Mouse (Mus musculus) testis, adult 2 months (tissue): ENCODE data around the gene Mef2b. TPM values are rescaled to one million over a fixed set of nuclear protein-coding genes. Genes with fewer than 3 reads are reported as not detected.

ENCODE experiments used
- H3K27ac ChIP-seq: fragments of 200-500 bp; 2 replicates; pipeline ENCODE4 v1.5.1; 2012; ENCODE audit warnings: low read depth, low read length; ENCODE audit not compliant: control insufficient read depth, insufficient read depth
- H3K27me3 ChIP-seq: fragments of 200-500 bp; 2 replicates; pipeline ENCODE4 v1.6.1; 2012; ENCODE audit warnings: mild to moderate bottlenecking, low read length, moderate library complexity; ENCODE audit not compliant: control insufficient read depth, insufficient read depth
- H3K36me3 ChIP-seq: fragments of 200-500 bp; 2 replicates; pipeline ENCODE4 v1.6.1; 2012; ENCODE audit warnings: mild to moderate bottlenecking, low read length; ENCODE audit not compliant: control insufficient read depth, insufficient read depth
- H3K4me1 ChIP-seq: fragments of 200-500 bp; 2 replicates; pipeline ENCODE4 v1.6.1; 2012; ENCODE audit warnings: low read length; ENCODE audit not compliant: control insufficient read depth, insufficient read depth
- H3K4me3 ChIP-seq: fragments of 200-500 bp; 2 replicates; pipeline ENCODE4 v1.5.1; 2012; ENCODE audit warnings: low read depth, mild to moderate bottlenecking, low read length, moderate library complexity, mixed read lengths; ENCODE audit not compliant: control insufficient read depth
- CTCF ChIP-seq: fragments of 200-500 bp; IDR thresholded peaks from 2 replicates; pipeline ENCODE4 v1.5.1; 2012; ENCODE audit warnings: low read depth, mild to moderate bottlenecking, inconsistent platforms, low read length, moderate library complexity; ENCODE audit not compliant: control insufficient read depth, insufficient read depth, insufficient replicate concordance
- POLR2A ChIP-seq: fragments of 200-500 bp; IDR thresholded peaks from 2 replicates; pipeline ENCODE4 v1.6.1; 2012; ENCODE audit warnings: low read depth, mild to moderate bottlenecking, inconsistent platforms, low read length, moderate library complexity; ENCODE audit not compliant: control insufficient read depth
- polyA plus RNA-seq: library from polyadenylated mRNA; depleted of rRNA; stranded (reverse); fragments of >200 nt; gene quantifications from 2 replicates; pipeline ENCODE4 v1.2.3, GENCODE M21; 2012

Gene Mef2b
- polyA plus RNA-seq, 1 experiment, result 2.6 TPM

DNA sequence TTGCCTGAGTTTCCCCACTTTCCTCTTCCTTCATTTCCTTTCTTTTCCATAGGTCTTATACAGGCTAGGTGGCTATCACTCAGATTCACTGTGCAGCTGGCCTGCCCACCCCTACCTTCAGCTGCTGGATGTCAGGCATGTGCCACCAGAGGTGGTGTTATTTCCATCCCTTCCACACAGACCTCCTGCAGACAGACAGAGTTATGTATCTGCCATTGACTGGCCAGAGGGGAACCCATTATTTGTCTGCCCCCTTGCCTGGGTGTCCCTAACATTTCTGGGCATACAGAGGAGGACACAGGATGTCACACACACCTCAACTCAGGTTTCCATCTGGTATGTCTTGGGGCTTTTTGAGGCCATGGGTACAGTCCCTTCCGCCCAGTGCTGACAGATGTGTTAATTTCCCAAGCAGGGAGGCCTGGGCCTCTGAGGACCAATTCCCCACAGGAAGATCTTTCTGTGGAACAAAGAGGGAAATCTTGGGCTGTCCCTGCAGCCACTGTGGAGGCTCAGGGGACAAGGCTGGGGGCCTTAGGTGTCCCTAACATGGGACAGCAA is 17.8 kb downstream of the Mef2b start:
- TF ChIP-seq POLR2A (no peak), CTCF (no peak)
- Histone ChIP-seq H3K36me3 (no peaks in the 10 kb centered on the region), H3K4me1 (peaks cover 12% of the 10 kb centered on the region), H3K27me3 (no peaks in the 10 kb centered on the region), H3K4me3 (no peak overlapping the region), H3K27ac (no peak overlapping the region)

DNA sequence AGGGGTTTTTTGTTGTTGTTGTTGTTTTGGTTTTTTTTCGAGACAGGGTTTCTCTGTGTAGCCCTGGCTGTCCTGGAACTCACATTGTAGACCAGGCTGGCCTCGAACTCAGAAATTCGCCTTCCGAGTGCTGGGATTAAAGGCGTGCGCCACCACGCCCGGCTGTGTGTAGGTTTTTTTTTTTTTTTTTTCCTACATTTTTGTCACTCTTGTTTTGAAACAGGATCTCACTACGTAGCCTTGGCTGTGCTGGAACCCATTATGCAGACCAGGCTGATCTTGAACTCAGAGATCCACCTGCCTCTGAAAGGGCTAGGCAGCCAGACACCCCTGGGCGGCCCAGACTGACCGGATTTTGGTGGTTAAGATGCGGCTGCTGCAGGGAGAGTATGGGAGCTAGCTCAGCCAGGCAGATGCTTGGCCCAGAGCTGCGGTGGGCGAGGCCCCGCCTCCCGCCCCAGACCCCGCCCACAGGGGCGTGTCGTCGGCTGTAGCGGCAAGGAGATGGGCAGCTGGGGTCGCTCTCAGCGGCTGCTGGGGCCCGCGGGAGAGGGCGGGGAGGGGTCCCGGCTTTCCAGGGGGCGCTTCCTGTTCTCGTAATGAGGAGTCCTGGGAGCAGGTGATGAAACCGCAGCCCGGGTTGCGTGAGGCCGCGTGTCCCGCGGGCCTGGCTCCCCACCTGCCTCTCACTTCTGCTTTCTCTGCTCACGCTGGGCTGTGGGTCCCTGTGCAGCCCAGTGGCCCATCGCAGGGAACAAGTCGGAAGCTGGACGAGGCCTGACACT is 18.8 kb downstream of the Mef2b start:
- H3K4me1 ChIP-seq, result peaks cover 5% of the 10 kb centered on the region
- H3K27me3 ChIP-seq, result no peaks in the 10 kb centered on the region
- H3K27ac ChIP-seq, result no peak overlapping the region
- TF ChIP-seq POLR2A (no peak), CTCF (no peak)
- peak overlapping the region; percentile 69 for H3K4me3 ChIP-seq
- no peaks in the 10 kb centered on the region for H3K36me3 ChIP-seq

DNA sequence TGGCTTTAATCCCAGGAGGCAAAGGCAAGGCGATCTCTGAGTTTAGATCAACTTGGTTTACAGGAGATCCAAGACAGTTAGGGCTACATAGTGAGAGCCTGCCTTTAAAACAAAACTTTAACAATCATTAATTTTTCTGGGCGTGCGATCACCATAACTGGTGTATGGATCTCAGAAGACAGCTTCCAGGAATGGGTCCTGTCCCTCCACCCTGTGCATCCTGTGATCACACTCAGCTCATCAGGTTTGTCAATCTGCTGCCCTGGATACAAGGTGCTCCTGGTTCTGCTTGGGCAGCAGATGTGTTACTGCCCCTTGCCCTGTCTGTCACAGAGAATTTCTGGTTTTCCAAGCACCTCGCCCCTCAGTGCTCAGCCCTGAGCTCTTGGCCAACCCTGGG is 19.7 kb downstream of the Mef2b start:
- no peaks in the 10 kb centered on the region for H3K36me3 ChIP-seq
- TF ChIP-seq POLR2A, result no peak
- no peak for TF ChIP-seq CTCF
- no peak overlapping the region for H3K27ac ChIP-seq
- no peak overlapping the region for H3K4me3 ChIP-seq
- H3K4me1 ChIP-seq, result peaks cover 5% of the 10 kb centered on the region
- H3K27me3 ChIP-seq, result no peaks in the 10 kb centered on the region

DNA sequence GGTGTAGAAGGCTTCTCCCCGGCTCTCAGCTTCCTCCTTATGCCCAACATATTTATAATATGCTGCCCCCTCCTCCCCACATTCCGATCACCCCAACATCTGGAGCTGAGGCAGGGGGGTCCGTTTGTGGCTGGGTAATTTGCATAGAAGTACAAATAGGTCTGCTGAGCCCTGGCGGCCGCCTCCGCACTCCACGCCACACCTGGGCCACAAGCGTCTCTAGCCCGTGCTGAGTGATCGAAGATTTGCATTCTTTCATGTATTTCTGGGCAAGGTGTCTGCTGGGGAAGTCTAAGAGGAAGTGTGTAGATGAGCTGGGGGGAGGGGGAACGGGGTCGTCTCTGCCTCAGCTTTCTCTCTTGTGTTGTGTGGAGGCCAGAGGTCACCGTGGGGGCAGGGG is 20.5 kb downstream of the Mef2b start:
- no peak for TF ChIP-seq POLR2A
- TF ChIP-seq CTCF, result no peak
- Histone ChIP-seq H3K4me1 (peaks cover 5% of the 10 kb centered on the region), H3K27me3 (no peaks in the 10 kb centered on the region), H3K36me3 (no peaks in the 10 kb centered on the region), H3K27ac (no peak overlapping the region), H3K4me3 (no peak overlapping the region)

DNA sequence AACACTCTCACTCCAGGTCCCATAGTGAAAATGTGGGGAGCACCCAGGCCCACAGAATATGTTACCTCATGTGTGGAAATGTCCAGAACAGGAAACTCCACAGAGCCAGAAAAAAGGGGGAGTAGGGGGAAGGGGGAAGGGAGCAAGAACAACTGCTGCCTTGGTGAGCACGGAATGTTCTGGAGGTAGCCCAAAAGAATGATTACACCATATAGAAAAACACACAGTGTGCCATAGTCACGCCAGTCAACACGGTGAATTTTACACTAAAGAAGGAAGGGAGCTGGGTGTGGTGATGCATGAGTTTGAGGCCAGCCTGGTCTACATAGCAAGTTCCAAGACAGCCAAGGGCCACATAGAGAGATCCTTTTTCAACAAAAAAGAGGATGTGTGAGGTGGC is 23.8 kb downstream of the Mef2b start:
- TF ChIP-seq POLR2A (no peak), CTCF (no peak)

DNA sequence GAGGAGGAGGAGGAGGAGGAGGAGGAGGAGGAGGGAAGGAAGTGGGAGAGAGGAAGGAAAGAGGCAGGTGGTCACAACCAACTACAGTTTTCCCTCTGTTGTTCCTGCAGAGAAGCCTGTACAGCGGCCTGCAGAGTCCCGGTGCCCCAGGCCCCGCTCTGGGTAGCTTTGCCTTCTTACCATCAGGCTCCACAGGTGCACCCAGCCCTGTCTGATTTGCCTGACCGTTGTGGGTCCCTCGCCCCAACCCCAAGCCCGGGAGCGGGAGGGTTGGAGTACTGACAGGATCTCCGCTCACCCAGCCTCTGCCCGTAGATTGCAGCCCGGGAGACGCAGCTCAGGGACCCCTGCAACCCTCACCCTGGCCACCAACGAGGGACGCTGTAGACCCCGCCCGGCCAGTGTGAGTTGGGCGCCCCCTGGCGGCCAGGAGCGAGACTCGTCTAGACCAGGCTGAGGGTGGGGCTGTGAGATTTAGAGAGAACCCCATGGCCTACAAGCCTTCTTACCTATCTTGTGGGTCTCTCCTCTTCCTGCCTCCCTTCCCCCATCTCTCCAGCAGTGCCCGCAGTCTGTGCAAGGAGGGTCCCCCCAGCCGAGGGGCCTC is 27.1 kb downstream of the Mef2b start:
- H3K27ac ChIP-seq, result no peak overlapping the region
- TF ChIP-seq CTCF, result peak; percentile 92
- no peak for TF ChIP-seq POLR2A
- H3K27me3 ChIP-seq, result no peaks in the 10 kb centered on the region
- peak overlapping the region; percentile 30 for H3K4me3 ChIP-seq
- H3K36me3 ChIP-seq, result no peaks in the 10 kb centered on the region
- peaks cover 18% of the 10 kb centered on the region for H3K4me1 ChIP-seq

More for the DNA sequence above, 23.8 kb downstream of the Mef2b start:
- H3K4me3 ChIP-seq, result no peak overlapping the region
- no peaks in the 10 kb centered on the region for H3K27me3 ChIP-seq
- peaks cover 20% of the 10 kb centered on the region for H3K4me1 ChIP-seq
- no peak overlapping the region for H3K27ac ChIP-seq
- H3K36me3 ChIP-seq, result no peaks in the 10 kb centered on the region

DNA sequence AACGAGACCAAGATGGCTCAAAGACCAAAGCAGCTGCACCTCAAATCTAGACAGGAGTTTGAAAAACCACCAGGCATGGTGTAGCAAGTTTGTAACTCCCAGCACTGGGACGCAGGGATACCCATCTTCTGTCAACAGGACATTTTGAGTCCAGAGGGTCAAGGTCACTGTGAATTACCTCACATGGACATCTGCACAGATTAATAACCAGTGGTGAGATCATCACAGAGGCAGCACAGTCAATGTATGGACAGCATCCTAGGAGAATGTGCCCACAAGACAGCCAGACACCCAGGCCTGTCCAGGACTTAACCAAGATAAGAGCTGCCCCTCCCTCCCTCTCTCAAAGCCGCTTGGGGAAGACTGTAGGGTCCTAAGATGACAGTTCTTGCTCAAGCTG is 30.6 kb downstream of the Mef2b start:
- Histone ChIP-seq H3K4me1 (peaks cover 25% of the 10 kb centered on the region), H3K27me3 (no peaks in the 10 kb centered on the region), H3K4me3 (no peak overlapping the region), H3K27ac (no peak overlapping the region), H3K36me3 (no peaks in the 10 kb centered on the region)
- no peak for TF ChIP-seq POLR2A
